Mouse (Mus musculus): ENCODE results near the gene Ap4s1. TPM values are rescaled to one million over a fixed set of nuclear protein-coding genes. Genes with fewer than 3 reads are reported as not detected.

The Ap4s1 gene
- 41.0 and 44.7 TPM in 2 replicates for polyA plus RNA-seq (2015; fragmentation: Nextera tagmentation; extraction: Ambion mirVana)

GRCm38 (mm10) chr12:51690893-51691844 is at the start of gene Ap4s1:
Gene Ap4s1, plus strand, starts transcription at chr12:51691033.

GRCm38 (mm10) chr12:51691845-51692632 is 1.2 kb downstream of the Ap4s1 start, which contains the start of gene Strn3:
Gene Strn3, minus strand, starts transcription at chr12:51691897.

Other genes with a start within 250 kb of the Ap4s1 start
- 0.59 and 0.87 TPM in 2 replicates for gene Coch, start 97.7 kb upstream of the Ap4s1 start, polyA plus RNA-seq (2015; fragmentation: Nextera tagmentation; extraction: Ambion mirVana)
- 37.2 and 41.5 TPM in 2 replicates for gene Strn3, start 864 bp downstream of the Ap4s1 start, polyA plus RNA-seq (2015; fragmentation: Nextera tagmentation; extraction: Ambion mirVana)
- 27.2 and 27.8 TPM in 2 replicates for gene Hectd1, start 138.5 kb downstream of the Ap4s1 start, polyA plus RNA-seq (2015; fragmentation: Nextera tagmentation; extraction: Ambion mirVana)

All from urinary bladder, postnatal 0 days (tissue).